Mouse (Mus musculus) liver, postnatal 0 days (tissue): Measurements from ENCODE around the gene Rem1.

Experiments
- CTCF ChIP-seq: sonication (generic); IDR thresholded peaks from 2 replicates; pipeline ENCODE4 v1.5.1; 2016; ENCODE audit warnings: antibody characterized with exemption, low read depth
- EP300 ChIP-seq: IDR thresholded peaks from 2 replicates; pipeline ENCODE4 v1.6.1; 2016; ENCODE audit warnings: antibody characterized with exemption, low read depth, mild to moderate bottlenecking

GRCm38 (mm10) chr2:152608719-152609118 lies 18.0 kb upstream of the Rem1 start:
- TF ChIP-seq CTCF (peak; percentile 14; the same call in 1 of the 2 replicates), EP300 (no peak)
